Mouse (Mus musculus) myocyte (in vitro differentiated cells): ENCODE data around the gene Adgrv1.

Experiments used
- CEBPB ChIP-seq: IDR thresholded peaks from 2 replicates; pipeline ENCODE4 v1.6.1; 2011; ENCODE audit warnings: mild to moderate bottlenecking, moderate library complexity; ENCODE audit not compliant: poor library complexity, insufficient read depth, severe bottlenecking
- E2F4 ChIP-seq: IDR thresholded peaks from one replicate; pipeline ENCODE4 v1.6.1; 2011; ENCODE audit warnings: mild to moderate bottlenecking, control low read depth, moderate library complexity; ENCODE audit not compliant: insufficient read depth
- MAX ChIP-seq: IDR thresholded peaks from one replicate; pipeline ENCODE4 v1.6.1; 2011; ENCODE audit warnings: low read depth, mild to moderate bottlenecking, control low read depth
- MYOD1 ChIP-seq, 3 experiments: IDR thresholded peaks; one replicate each; pipeline ENCODE4 v1.6.1; 2011; ENCODE audit warnings: control low read depth in 2 of 3, low read depth in 2 of 3, mild to moderate bottlenecking in 2 of 3, moderate library complexity in 1 of 3; ENCODE audit not compliant: insufficient read length in 2 of 3, control insufficient read depth in 1 of 3
- MYOG ChIP-seq, 3 experiments: IDR thresholded peaks; one replicate each; pipeline ENCODE4 v1.6.1; 2011; ENCODE audit warnings: control low read depth in 2 of 3, low read depth in 2 of 3, mild to moderate bottlenecking in 2 of 3; ENCODE audit not compliant: insufficient read length in 2 of 3, control insufficient read depth in 1 of 3, insufficient read depth in 1 of 3
- POLR2A ChIP-seq: IDR thresholded peaks from one replicate; pipeline ENCODE4 v1.6.1; 2011; ENCODE audit warnings: low read depth, mild to moderate bottlenecking, control low read depth, moderate library complexity; ENCODE audit not compliant: insufficient read length
- POLR2AphosphoS2 ChIP-seq: IDR thresholded peaks from one replicate; pipeline ENCODE4 v1.6.1; 2011; ENCODE audit warnings: low read depth, control low read depth; ENCODE audit not compliant: insufficient read length
- REST ChIP-seq: IDR thresholded peaks from one replicate; pipeline ENCODE4 v1.6.1; 2011; ENCODE audit warnings: mild to moderate bottlenecking, control low read depth, moderate library complexity; ENCODE audit not compliant: insufficient read depth, insufficient read length
- SRF ChIP-seq: IDR thresholded peaks from one replicate; pipeline ENCODE4 v1.6.1; 2011; ENCODE audit warnings: low read depth; ENCODE audit not compliant: control insufficient read depth, insufficient read length
- TCF12 ChIP-seq: IDR thresholded peaks from one replicate; pipeline ENCODE4 v1.6.1; 2011; ENCODE audit warnings: mild to moderate bottlenecking, control low read depth; ENCODE audit not compliant: poor library complexity, insufficient read depth, severe bottlenecking
- TCF3 ChIP-seq: IDR thresholded peaks from one replicate; pipeline ENCODE4 v1.6.1; 2011; ENCODE audit warnings: low read depth, control low read depth; ENCODE audit not compliant: insufficient read length
- USF1 ChIP-seq: IDR thresholded peaks from one replicate; pipeline ENCODE4 v1.6.1; 2011; ENCODE audit warnings: low read depth, mild to moderate bottlenecking, control low read depth, moderate library complexity

GRCm38 (mm10) chr13:81667713-81668112 lies 34.8 kb upstream of the Adgrv1 start:
- no peak for TF ChIP-seq USF1
- TF ChIP-seq MYOD1 (IDR thresholded peaks at IDR 0.05; ENCODE audit: control insufficient read depth in 1 of 3, insufficient read length in 2 of 3, low read depth in 2 of 3): no peak
- TF ChIP-seq CEBPB: no peak
- TF ChIP-seq SRF: no peak
- no peak for TF ChIP-seq POLR2AphosphoS2
- no peak for TF ChIP-seq POLR2A
- no peak for TF ChIP-seq MYOG (IDR thresholded peaks at IDR 0.05; ENCODE audit: control insufficient read depth in 1 of 3, insufficient read depth in 1 of 3, insufficient read length in 2 of 3, low read depth in 2 of 3)
- no peak for TF ChIP-seq TCF3
- TF ChIP-seq MAX: no peak
- TF ChIP-seq TCF12: no peak
- no peak for TF ChIP-seq REST
- no peak for TF ChIP-seq E2F4
